13 mouse cellular contexts compared by ENCODE assay signal in genomic region chr12:118837361-118837760, GRCm38 (mm10). TPM values are rescaled to one million over a fixed set of nuclear protein-coding genes. Genes with fewer than 3 reads are reported as not detected.
DNase-seq lines count a peak whose midpoint lies in the region; ATAC-seq and TF ChIP-seq lines count a peak whose summit lies in the region.
"Had no signal": no experiment of that assay in that cellular context is flagged by ENCODE, and none has a peak within 500 bp of the region (broad histone marks: within the 10 kb centered on the region; RNA-seq: fewer than 3 reads in every experiment).

No protein-coding gene starts in this region.

- no peaks in the 10 kb centered on the region for H3K9me3 ChIP-seq in liver, embryonic 13.5 days (replicated peaks)

- ATAC-seq in liver, embryonic 13.5 days (ENCODE audit: low read depth) = no peak
- no peak for ATAC-seq in megakaryocyte progenitor cell, adult 5-6 weeks (replicated peaks; ENCODE audit: poor library complexity)
- ATAC-seq: activated CD4-positive, CD25-positive, alpha-beta regulatory T cell, adult 4 months had no signal

- peak overlapping the region; percentile 62 for H3K4me2 ChIP-seq in liver, embryonic 13.5 days

- no peaks in the 10 kb centered on the region for H3K36me3 ChIP-seq in liver, embryonic 13.5 days

- intact Hi-C loops in gastrocnemius, adult 2 months (cut with DNase I) = no loop called here

- TF ChIP-seq CTCF in gastrocnemius, adult 2 months (IDR thresholded peaks at IDR 0.05) = no peak

- H3K27me3 ChIP-seq in liver, embryonic 13.5 days = peaks cover 72% of the 10 kb centered on the region

- no peak overlapping the region for H3K27ac ChIP-seq in gastrocnemius, adult 2 months
- no peak overlapping the region for H3K27ac ChIP-seq in liver, embryonic 13.5 days

- no peaks in the 10 kb centered on the region; the same call in 1 of the 2 replicates for H3K4me1 ChIP-seq in liver, embryonic 13.5 days (replicated peaks)

- 1% methylated on average over 11 of the region's 11 CpGs for WGBS in liver, embryonic 13.5 days (ENCODE audit: insufficient replicate concordance)

- no peak for DNase-seq in gastrocnemius, adult 2 months
- no peak for DNase-seq in gastrocnemius, adult 18-20 months (ENCODE audit: low spot score)
- DNase-seq in retina, embryonic 14.5 days (ENCODE audit: low spot score) = peak; percentile 5
- no peak for DNase-seq in retina, postnatal 1 day
- DNase-seq in liver, embryonic 13.5 days = no peak
- no peak for DNase-seq in thymus, postnatal 36 days
- no peak for DNase-seq in left cerebral cortex, adult 9 months (ENCODE audit: low spot score in 2 of 2)
- DNase-seq: cerebellum, postnatal 25 days had no signal

- H3K9ac ChIP-seq in liver, embryonic 13.5 days = no peak overlapping the region

- H3K4me3 ChIP-seq in gastrocnemius, adult 2 months = peak overlapping the region; percentile 62
- H3K4me3 ChIP-seq in liver, embryonic 13.5 days (replicated peaks) = peak overlapping the region; percentile 55; the same call in 1 of the 2 replicates

RNA-seq across cellular contexts. Expression of gene Sp8, which starts 8.8 kb away (rescaled TPM):
- not detected for total RNA-seq in gastrocnemius, adult 2 months (2021)
- not detected for total RNA-seq in gastrocnemius, adult 18-20 months (2021)
- polyA plus RNA-seq in liver, embryonic 13.5 days (2015; fragmentation: Nextera tagmentation; extraction: Ambion mirVana) = not detected in 2 replicates
- total RNA-seq in megakaryocyte progenitor cell, adult 5-6 weeks (2015) = not detected in 2 replicates
- total RNA-seq in megakaryocyte progenitor cell, adult 5-6 weeks (2017) = not detected in 2 replicates
- total RNA-seq: hematopoietic stem cell, adult 5-6 weeks had no signal
- polyA plus RNA-seq: activated CD4-positive, CD25-positive, alpha-beta regulatory T cell, adult 4 months; liver, embryonic 16.5 days; small intestine, adult 2 months had no signal
